Mouse (Mus musculus): ENCODE data around the gene Prr7.

DNA sequence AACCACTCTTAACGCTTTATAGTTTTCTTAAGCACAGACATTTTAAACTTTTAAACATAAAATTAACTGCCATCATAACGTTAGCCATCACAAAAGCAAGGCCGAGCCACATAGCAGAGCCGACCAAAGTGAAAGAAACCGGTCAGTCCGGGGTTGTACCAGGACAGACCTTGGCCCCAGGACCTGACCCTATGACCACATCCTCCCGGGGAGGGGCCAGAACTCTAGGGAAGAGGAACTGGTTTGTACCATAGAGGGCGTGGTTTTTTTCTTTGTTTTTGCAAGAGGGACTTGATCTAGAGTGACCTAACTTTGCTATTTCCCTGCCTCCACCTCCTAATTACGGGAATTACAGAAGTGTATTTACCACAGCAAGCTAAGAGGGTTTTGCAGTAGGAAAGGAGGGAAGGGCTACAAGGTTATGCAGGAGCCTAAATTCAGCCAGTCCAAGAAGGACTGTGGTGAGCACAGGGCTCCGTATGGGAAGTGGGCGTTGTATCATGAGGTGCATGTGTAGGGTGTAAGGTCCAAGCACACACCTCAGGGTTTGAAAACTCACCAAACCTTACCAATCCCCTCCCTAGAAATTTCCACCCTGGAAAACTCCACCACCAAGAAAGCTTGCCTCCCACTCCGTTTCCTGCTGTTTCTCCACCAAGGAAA, 34.7 kb upstream of the Prr7 start:
- TF ChIP-seq POLR2A (IDR thresholded peaks at IDR 0.05; ENCODE audit: insufficient read length, low read depth): no peak
- no peak for TF ChIP-seq TCF12 (IDR thresholded peaks at IDR 0.05; ENCODE audit: insufficient read depth, poor library complexity, severe bottlenecking)
- no peak for TF ChIP-seq USF1 (IDR thresholded peaks at IDR 0.05; ENCODE audit: low read depth)
- TF ChIP-seq MAX (IDR thresholded peaks at IDR 0.05; ENCODE audit: low read depth): no peak
- TF ChIP-seq MYOD1 (IDR thresholded peaks at IDR 0.05; ENCODE audit: control insufficient read depth in 1 of 3, insufficient read length in 2 of 3, low read depth in 2 of 3): no peak
- no peak for TF ChIP-seq SRF (IDR thresholded peaks at IDR 0.05; ENCODE audit: control insufficient read depth, insufficient read length, low read depth)
- TF ChIP-seq REST (IDR thresholded peaks at IDR 0.05; ENCODE audit: insufficient read depth, insufficient read length): no peak
- no peak for TF ChIP-seq E2F4 (IDR thresholded peaks at IDR 0.05; ENCODE audit: insufficient read depth)
- TF ChIP-seq CEBPB (IDR thresholded peaks at IDR 0.05; ENCODE audit: insufficient read depth, poor library complexity, severe bottlenecking): no peak
- no peak for TF ChIP-seq POLR2AphosphoS2 (IDR thresholded peaks at IDR 0.05; ENCODE audit: insufficient read length, low read depth)

All from myocyte (in vitro differentiated cells).